In the genomic region with DNA sequence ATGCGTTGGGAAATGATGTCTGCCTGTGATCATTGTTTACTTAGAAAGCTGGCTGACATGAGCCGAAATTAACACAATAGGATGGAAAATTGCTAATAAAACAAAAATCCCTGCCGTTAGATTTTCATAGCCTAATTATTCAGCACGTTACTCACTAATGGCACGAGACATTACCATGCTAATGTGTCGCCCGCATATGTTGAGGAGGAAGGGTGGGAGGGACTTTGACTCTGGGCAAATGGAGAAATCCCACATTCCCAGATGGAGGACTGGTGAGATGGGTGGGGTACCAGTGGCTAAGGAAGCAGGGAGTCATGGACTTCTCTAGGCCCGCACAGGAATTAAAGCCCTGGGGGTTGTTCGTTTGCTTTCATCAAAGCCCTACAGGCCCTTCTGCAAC, we compare ENCODE assay signal across 21 mouse cellular contexts.
A peak's percentile ranks its signal among the peaks of the same experiment; 100 is the strongest.
DNase-seq lines count a peak whose midpoint lies in the region; ATAC-seq lines count a peak whose summit lies in the region.
"Had no signal": no experiment of that assay in that cellular context is flagged by ENCODE, and none has a peak within 500 bp of the region (broad histone marks: within the 10 kb centered on the region; RNA-seq: fewer than 3 reads in every experiment).

No protein-coding gene starts in this region.

- peak; percentile 82 for ATAC-seq in forebrain, embryonic 15.5 days (replicated peaks)
- no peak for ATAC-seq in forebrain, embryonic 11.5 days (replicated peaks; ENCODE audit: low FRiP score)
- 0 out of 2 replicates have a peak, but pooled peaks have one; percentile 53 for ATAC-seq in neural tube, embryonic 12.5 days (ENCODE audit: low FRiP score, low read depth)
- peak; percentile 23; the same call in 1 of the 2 replicates for ATAC-seq in hindbrain, embryonic 15.5 days (ENCODE audit: low FRiP score, low read depth)
- ATAC-seq: CD4-positive, CD25-positive, alpha-beta regulatory T cell, adult 4 months; intestine, postnatal 0 days had no signal

- H3K36me3 ChIP-seq in forebrain, embryonic 15.5 days, result no peaks in the 10 kb centered on the region
- no peaks in the 10 kb centered on the region for H3K36me3 ChIP-seq in forebrain, embryonic 11.5 days (ENCODE audit: control insufficient read depth, insufficient read depth, low read length)
- H3K36me3 ChIP-seq in neural tube, embryonic 12.5 days, result no peaks in the 10 kb centered on the region
- H3K36me3 ChIP-seq in hindbrain, embryonic 15.5 days, result no peaks in the 10 kb centered on the region
- H3K36me3 ChIP-seq: embryonic facial prominence, embryonic 10.5 days; kidney, embryonic 15.5 days had no signal

- no peak overlapping the region for H3K4me2 ChIP-seq in forebrain, embryonic 15.5 days (replicated peaks)
- no peak overlapping the region for H3K4me2 ChIP-seq in forebrain, embryonic 11.5 days (ENCODE audit: low read depth, low read length, severe bottlenecking)
- no peak overlapping the region for H3K4me2 ChIP-seq in neural tube, embryonic 12.5 days (replicated peaks)
- H3K4me2 ChIP-seq in hindbrain, embryonic 15.5 days, result no peak overlapping the region
- H3K4me2 ChIP-seq: heart, embryonic 11.5 days; kidney, embryonic 15.5 days had no signal

- H3K27ac ChIP-seq in forebrain, embryonic 15.5 days (replicated peaks), result peak overlapping the region; percentile 46
- H3K27ac ChIP-seq in forebrain, embryonic 11.5 days (ENCODE audit: low read depth, low read length), result no peak overlapping the region
- no peak overlapping the region for H3K27ac ChIP-seq in neural tube, embryonic 12.5 days
- H3K27ac ChIP-seq in hindbrain, embryonic 15.5 days (replicated peaks), result peak overlapping the region; percentile 57; the same call in 1 of the 2 replicates
- H3K27ac ChIP-seq: embryonic facial prominence, embryonic 10.5 days; kidney, embryonic 15.5 days had no signal

- no peak overlapping the region for H3K4me3 ChIP-seq in forebrain, embryonic 15.5 days
- H3K4me3 ChIP-seq in forebrain, embryonic 11.5 days (ENCODE audit: low read depth, low read length), result no peak overlapping the region
- no peak overlapping the region for H3K4me3 ChIP-seq in neural tube, embryonic 12.5 days
- no peak overlapping the region for H3K4me3 ChIP-seq in hindbrain, embryonic 15.5 days
- H3K4me3 ChIP-seq: embryonic facial prominence, embryonic 10.5 days; kidney, embryonic 15.5 days had no signal

- H3K27me3 ChIP-seq in forebrain, embryonic 15.5 days, result no peaks in the 10 kb centered on the region
- no peaks in the 10 kb centered on the region for H3K27me3 ChIP-seq in forebrain, embryonic 11.5 days (ENCODE audit: control insufficient read depth, insufficient read depth, low read length)
- H3K27me3 ChIP-seq in neural tube, embryonic 12.5 days (replicated peaks), result no peaks in the 10 kb centered on the region
- H3K27me3 ChIP-seq in hindbrain, embryonic 15.5 days, result no peaks in the 10 kb centered on the region

- H3K9me3 ChIP-seq in forebrain, embryonic 15.5 days, result no peaks in the 10 kb centered on the region
- no peaks in the 10 kb centered on the region for H3K9me3 ChIP-seq in forebrain, embryonic 11.5 days (ENCODE audit: control insufficient read depth, low read length)
- H3K9me3 ChIP-seq in neural tube, embryonic 12.5 days, result no peaks in the 10 kb centered on the region
- no peaks in the 10 kb centered on the region for H3K9me3 ChIP-seq in hindbrain, embryonic 15.5 days
- H3K9me3 ChIP-seq: embryonic facial prominence, embryonic 10.5 days; kidney, embryonic 15.5 days had no signal

- no peak overlapping the region for H3K9ac ChIP-seq in forebrain, embryonic 15.5 days (replicated peaks)
- H3K9ac ChIP-seq in forebrain, embryonic 11.5 days (ENCODE audit: low read length), result no peak overlapping the region
- no peak overlapping the region for H3K9ac ChIP-seq in neural tube, embryonic 12.5 days
- no peak overlapping the region for H3K9ac ChIP-seq in hindbrain, embryonic 15.5 days
- H3K9ac ChIP-seq: kidney, embryonic 15.5 days had no signal

- no peak for DNase-seq in forebrain, embryonic 11.5 days (ENCODE audit: low spot score)
- DNase-seq in neural tube, embryonic 10.5 days (ENCODE audit: extremely low spot score, low spot score), result no peak
- no peak for DNase-seq in left cerebral cortex, adult 11 months (ENCODE audit: low spot score)
- no peak for DNase-seq in thymus, postnatal 10 days (ENCODE audit: low spot score in 2 of 2)
- DNase-seq: adrenal gland, postnatal 36 days; cerebellum, adult 11-12 months; gastrocnemius, postnatal 14 days; heart, adult 11 months; kidney, postnatal 36 days; layer of hippocampus, adult 9-11 months; lung, postnatal 4 days; thymus, adult 18-20 months; thymus, postnatal 4 days had no signal

- peaks cover 23% of the 10 kb centered on the region for H3K4me1 ChIP-seq in forebrain, embryonic 15.5 days
- H3K4me1 ChIP-seq in forebrain, embryonic 11.5 days (replicated peaks; ENCODE audit: control insufficient read depth, insufficient read depth, low read length), result no peaks in the 10 kb centered on the region; the same call in 1 of the 2 replicates
- H3K4me1 ChIP-seq in neural tube, embryonic 12.5 days, result 0 out of 2 replicates have a peak, but pooled peaks cover 5% of the 10 kb centered on the region
- peaks cover 18% of the 10 kb centered on the region for H3K4me1 ChIP-seq in hindbrain, embryonic 15.5 days (replicated peaks)
- H3K4me1 ChIP-seq: embryonic facial prominence, embryonic 10.5 days; kidney, embryonic 15.5 days had no signal

- 31% methylated on average over 9 of the region's 9 CpGs for WGBS in forebrain, embryonic 15.5 days
- 60% methylated on average over 9 of the region's 9 CpGs for WGBS in forebrain, embryonic 11.5 days
- WGBS in neural tube, embryonic 12.5 days, result 41% methylated on average over 9 of the region's 9 CpGs
- WGBS in hindbrain, embryonic 15.5 days, result 31% methylated on average over 9 of the region's 9 CpGs

Comparison
In these comparisons a context has a peak if more than half of its experiments do, and no peak if none do; other contexts are left out.
1. H3K27ac ChIP-seq: peak in forebrain, embryonic 15.5 days (single experiment) and hindbrain, embryonic 15.5 days (single experiment); none in forebrain, embryonic 11.5 days (single experiment) and neural tube, embryonic 12.5 days (single experiment).